Mouse (Mus musculus): ENCODE data around the gene Vmn2r118.

The Vmn2r118 gene

GRCm38 (mm10) chr17:55625092-55625491 lies at the start of gene Vmn2r118:
Gene Vmn2r118, minus strand, starts transcription at chr17:55625192.
- DNase-seq (ENCODE audit: low read depth, low spot score): no peak

- DNase-seq (ENCODE audit: low read depth, low spot score): no peak
Measured at GRCm38 (mm10) chr17:55661099-55661498, 36.1 kb upstream of the Vmn2r118 start.

GRCm38 (mm10) chr17:55590838-55591237 lies 34.2 kb downstream of the Vmn2r118 start:
- no peak for DNase-seq (ENCODE audit: low read depth, low spot score)

GRCm38 (mm10) chr17:55561774-55562173 lies 63.2 kb downstream of the Vmn2r118 start:
- no peak for DNase-seq (ENCODE audit: low read depth, low spot score)

GRCm38 (mm10) chr17:55548476-55548875 lies 76.5 kb downstream of the Vmn2r118 start:
- no peak for DNase-seq (ENCODE audit: low read depth, low spot score)
